ENCODE assay signal across 15 mouse cellular contexts in genomic region chr4:120848909-120849308, GRCm38 (mm10). TPM values are rescaled to one million over a fixed set of nuclear protein-coding genes. Genes with fewer than 3 reads are reported as not detected.
"Had no signal": no experiment of that assay in that cellular context is flagged by ENCODE, and none has a peak within 500 bp of the region (broad histone marks: within the 10 kb centered on the region; RNA-seq: fewer than 3 reads in every experiment).

No protein-coding gene starts in this region.

- DNase-seq: cerebellum, adult 9-10 months; cerebellum, adult 9-11 months; embryo, embryonic 11 days; gastrocnemius, adult 2 months; gastrocnemius, postnatal 10 days; gastrocnemius, postnatal 14 days; gastrocnemius, postnatal 25 days; gastrocnemius, postnatal 36 days; heart, adult 11 months; heart, adult 18-20 months; heart, adult 2 months had no signal

- ATAC-seq: forebrain, embryonic 13.5 days; forebrain, embryonic 14.5 days; forebrain, embryonic 15.5 days had no signal

RNA-seq across cellular contexts. Expression of gene Rims3, which starts 5.7 kb away (rescaled TPM):
- total RNA-seq: granulocyte monocyte progenitor cell, adult 5-6 weeks had no signal
